Mouse (Mus musculus): Measurements from ENCODE around the gene Pde6h.

DNA sequence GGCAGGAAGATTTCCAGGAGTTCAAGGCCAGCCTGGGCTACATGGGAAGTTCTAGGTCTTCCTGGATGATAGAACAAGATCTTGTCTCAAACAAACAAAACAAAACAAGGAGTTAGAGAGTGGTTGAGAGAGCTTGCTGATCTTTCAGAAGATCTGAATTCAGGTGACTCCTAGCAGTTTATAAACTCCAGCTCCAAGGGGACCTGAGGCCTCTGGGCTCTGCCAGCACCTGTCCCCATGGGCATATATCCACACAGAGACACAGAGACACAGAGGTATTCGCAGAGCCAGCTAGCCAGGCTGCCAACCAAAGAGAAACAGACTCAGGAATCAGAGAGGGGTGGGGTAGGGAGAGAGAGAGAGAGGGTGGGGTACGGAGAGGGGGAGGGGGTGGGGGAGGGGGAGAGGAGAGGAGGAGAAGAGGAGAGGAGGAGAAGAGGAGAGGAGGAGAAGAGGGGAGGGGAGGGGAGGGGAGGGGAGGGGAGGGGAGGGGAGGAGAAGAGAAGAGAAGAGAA, 10.8 kb upstream of the Pde6h start:
- TF ChIP-seq GATA1 (IDR thresholded peaks at IDR 0.05; ENCODE audit: low read length), result no peak
- TF ChIP-seq TAL1 (IDR thresholded peaks at IDR 0.05; ENCODE audit: low read length), result no peak

Data from erythroblast, embryonic 14.5 days (primary cell).